Mouse (Mus musculus) hindbrain, embryonic 12.5 days (tissue): Measurements from ENCODE around the gene Eps15. TPM values are rescaled to one million over a fixed set of nuclear protein-coding genes. Genes with fewer than 3 reads are reported as not detected.
A peak's percentile ranks its signal among the peaks of the same experiment; 100 is the strongest.

Experiments
- ATAC-seq: fragments of 200-750 bp; cut with Nextera tagmentation; 2 replicates; pipeline ENCODE4 v1.8.0; 2017; ENCODE audit warnings: moderate TSS enrichment; ENCODE audit not compliant: low FRiP score
- H3K27ac ChIP-seq: fragments of 300-500 bp; sonication (generic); 2 replicates; pipeline ENCODE4 v1.5.1; 2016; ENCODE audit warnings: mild to moderate bottlenecking
- H3K27me3 ChIP-seq: fragments of 300-500 bp; sonication (generic); 2 replicates; pipeline ENCODE4 v1.6.1; 2016; ENCODE audit warnings: mild to moderate bottlenecking
- H3K36me3 ChIP-seq: fragments of 300-500 bp; sonication (generic); 2 replicates; pipeline ENCODE4 v1.6.1; 2016; ENCODE audit warnings: mild to moderate bottlenecking
- H3K4me1 ChIP-seq: fragments of 300-500 bp; sonication (generic); 2 replicates; pipeline ENCODE4 v1.6.1; 2016
- H3K4me2 ChIP-seq: fragments of 300-500 bp; sonication (generic); replicated peaks from 2 replicates; pipeline ENCODE4 v1.6.1; 2016; ENCODE audit warnings: mild to moderate bottlenecking
- H3K4me3 ChIP-seq: fragments of 300-500 bp; sonication (generic); 2 replicates; pipeline ENCODE4 v1.5.1; 2016; ENCODE audit warnings: mild to moderate bottlenecking
- H3K9ac ChIP-seq: fragments of 300-500 bp; sonication (generic); 2 replicates; pipeline ENCODE4 v1.6.1; 2016; ENCODE audit warnings: mild to moderate bottlenecking, moderate library complexity
- H3K9me3 ChIP-seq: fragments of 300-500 bp; sonication (generic); replicated peaks from 2 replicates; pipeline ENCODE4 v1.6.1; 2016; ENCODE audit warnings: mild to moderate bottlenecking
- WGBS: fragments of 180-500 bp; shearing (Covaris S2); methylation state at CpG from one replicate; pipeline ENCODE4 v1.1.7; 2016; 5-methylcytosine and 5-hydroxymethylcytosine counted together
- polyA plus RNA-seq: library from polyadenylated mRNA; unstranded; fragments of >200 nt; fragmentation: Nextera tagmentation; extraction: Ambion mirVana; gene quantifications from 2 replicates; pipeline ENCODE4 v1.2.1, GENCODE M21; 2016

Eps15 gene
- polyA plus RNA-seq, 1 experiment from 2014 or later = 69.2 TPM

DNA sequence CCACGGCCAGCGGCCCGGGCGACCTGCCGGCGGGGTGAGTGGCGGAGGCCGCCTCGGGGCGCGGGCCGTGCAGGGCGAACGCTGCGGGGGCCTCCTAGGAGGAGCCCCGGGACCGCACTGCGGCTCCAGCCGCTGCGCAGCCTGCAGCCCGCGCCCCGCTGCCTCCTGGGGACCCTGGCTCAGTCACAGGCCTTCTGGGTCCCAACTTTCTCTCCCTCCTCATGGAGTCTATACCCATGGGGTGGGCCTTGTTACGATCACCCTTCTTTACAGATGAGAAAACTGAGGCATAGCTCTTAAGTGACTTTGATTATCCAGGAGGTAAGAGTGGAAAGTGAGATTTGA, 127.1 kb downstream of the Eps15 start:
- 4% methylated on average over 20 of the region's 24 CpGs for WGBS
- peak; percentile 18; the same call in 1 of the 2 replicates for ATAC-seq
- Histone ChIP-seq H3K27ac (no peak overlapping the region), H3K9ac (peak overlapping the region; percentile 73), H3K4me3 (peak overlapping the region; percentile 73), H3K9me3 (no peaks in the 10 kb centered on the region), H3K4me1 (peaks cover 10% of the 10 kb centered on the region), H3K36me3 (no peaks in the 10 kb centered on the region), H3K27me3 (peaks cover 14% of the 10 kb centered on the region), H3K4me2 (peak overlapping the region; percentile 99)

GRCm38 (mm10) chr4:109407701-109408485, 127.8 kb downstream of the Eps15 start:
- H3K9ac ChIP-seq = no peak overlapping the region
- no peak overlapping the region for H3K27ac ChIP-seq
- peaks cover 14% of the 10 kb centered on the region for H3K27me3 ChIP-seq
- H3K36me3 ChIP-seq = no peaks in the 10 kb centered on the region
- no peaks in the 10 kb centered on the region for H3K9me3 ChIP-seq
- no peak for ATAC-seq
- no peak overlapping the region for H3K4me3 ChIP-seq
- H3K4me1 ChIP-seq = peaks cover 10% of the 10 kb centered on the region
- WGBS = 83% methylated on average over 9 of the region's 9 CpGs
- peak overlapping the region; percentile 8; the same call in 1 of the 2 replicates for H3K4me2 ChIP-seq

DNA sequence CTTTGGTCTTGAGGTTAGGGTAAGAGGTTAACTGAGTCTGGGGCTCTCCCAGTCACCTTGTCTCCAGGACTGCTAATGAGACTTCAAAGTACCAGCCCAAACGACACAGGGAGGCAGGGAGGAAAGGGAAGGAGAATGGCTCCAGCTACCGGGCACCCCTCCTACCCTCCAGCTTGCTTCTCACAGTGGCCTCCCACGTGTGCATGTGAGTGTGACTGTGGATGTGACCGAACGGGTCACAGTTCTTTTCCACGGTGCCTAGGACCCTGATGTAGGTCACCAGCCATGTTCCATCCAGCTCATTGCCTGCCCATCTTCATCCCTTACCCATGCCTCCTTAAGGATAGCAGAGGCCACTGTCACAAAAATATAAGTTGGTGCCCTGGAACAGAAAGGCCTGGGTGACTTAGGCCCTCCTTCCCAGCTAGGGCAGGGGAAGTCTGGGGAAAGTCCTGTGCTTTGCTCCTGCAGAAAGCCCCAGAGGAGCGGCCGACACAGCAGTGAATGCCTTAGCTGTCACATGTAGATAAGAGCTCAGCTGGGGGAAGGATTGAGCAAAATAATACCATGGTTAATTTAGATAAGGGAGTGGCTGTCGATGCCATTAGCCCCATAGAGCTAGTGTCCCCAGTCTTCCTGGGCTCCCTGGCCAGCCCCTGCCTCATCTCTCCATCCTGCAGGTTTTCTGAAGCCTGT, 130.8 kb downstream of the Eps15 start:
- Histone ChIP-seq H3K27me3 (peaks cover 14% of the 10 kb centered on the region), H3K4me1 (peaks cover 9% of the 10 kb centered on the region)
- ATAC-seq = no peak

DNA sequence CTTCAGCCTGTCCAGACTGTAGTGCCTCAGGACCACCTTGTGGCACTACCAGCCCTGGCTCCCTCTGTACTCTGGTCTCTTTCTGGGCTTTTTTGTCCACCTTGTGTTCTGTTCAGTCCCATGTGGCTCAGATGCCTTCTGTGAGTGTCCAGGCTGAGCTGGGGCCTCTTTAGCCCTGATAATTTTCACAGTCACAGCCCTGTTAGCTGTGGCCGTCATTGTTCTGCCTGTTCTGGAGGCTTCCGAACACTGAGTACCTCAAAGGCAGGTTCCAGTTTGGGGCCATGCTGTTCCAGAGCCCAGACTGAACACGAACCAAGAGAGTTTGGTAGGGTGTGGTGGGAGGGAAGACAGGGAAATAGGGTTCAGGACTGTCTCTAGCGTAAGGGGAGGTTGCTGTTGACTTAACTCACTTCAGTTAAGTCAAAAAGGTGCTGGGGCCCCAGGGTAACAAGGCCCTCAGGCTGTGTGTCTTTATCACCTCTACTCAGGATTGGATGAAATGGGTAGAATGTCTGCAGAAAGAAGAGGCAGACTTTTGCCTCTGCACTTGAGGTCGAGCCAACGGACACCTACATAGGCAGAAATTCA, 131.4 kb downstream of the Eps15 start:
- WGBS = 90% methylated on average over 6 of the region's 6 CpGs
- H3K27ac ChIP-seq = no peak overlapping the region
- H3K9me3 ChIP-seq = no peaks in the 10 kb centered on the region
- peaks cover 14% of the 10 kb centered on the region for H3K27me3 ChIP-seq
- H3K4me1 ChIP-seq = 0 out of 2 replicates have a peak, but pooled peaks cover 3% of the 10 kb centered on the region
- H3K36me3 ChIP-seq = no peaks in the 10 kb centered on the region
- H3K9ac ChIP-seq = no peak overlapping the region
- H3K4me3 ChIP-seq = no peak overlapping the region
- ATAC-seq = no peak
- no peak overlapping the region for H3K4me2 ChIP-seq

More for the DNA sequence above, 130.8 kb downstream of the Eps15 start:
- H3K36me3 ChIP-seq = no peaks in the 10 kb centered on the region
- H3K4me2 ChIP-seq = no peak overlapping the region
- WGBS = 74% methylated on average over 9 of the region's 9 CpGs
- H3K4me3 ChIP-seq = no peak overlapping the region
- no peak overlapping the region for H3K27ac ChIP-seq
- no peak overlapping the region for H3K9ac ChIP-seq
- H3K9me3 ChIP-seq = no peaks in the 10 kb centered on the region

GRCm38 (mm10) chr4:109412233-109412632, 132.2 kb downstream of the Eps15 start:
- H3K4me1 ChIP-seq = 0 out of 2 replicates have a peak, but pooled peaks cover 3% of the 10 kb centered on the region
- H3K9ac ChIP-seq = no peak overlapping the region
- H3K9me3 ChIP-seq = no peaks in the 10 kb centered on the region
- H3K27me3 ChIP-seq = peaks cover 14% of the 10 kb centered on the region
- no peaks in the 10 kb centered on the region for H3K36me3 ChIP-seq
- no peak overlapping the region for H3K27ac ChIP-seq
- no peak for ATAC-seq
- no peak overlapping the region for H3K4me2 ChIP-seq
- no peak overlapping the region for H3K4me3 ChIP-seq
- 93% methylated on average over 5 of the region's 5 CpGs for WGBS

- Histone ChIP-seq H3K9me3 (no peaks in the 10 kb centered on the region), H3K4me3 (no peak overlapping the region), H3K4me1 (0 out of 2 replicates have a peak, but pooled peaks cover 4% of the 10 kb centered on the region), H3K4me2 (no peak overlapping the region), H3K9ac (no peak overlapping the region), H3K36me3 (no peaks in the 10 kb centered on the region), H3K27ac (no peak overlapping the region), H3K27me3 (no peaks in the 10 kb centered on the region)
- WGBS = 90% methylated on average over 1 of the region's 1 CpGs
- no peak for ATAC-seq
Observed at GRCm38 (mm10) chr4:109417998-109418397, 137.9 kb downstream of the Eps15 start.

GRCm38 (mm10) chr4:109419017-109419416, 138.9 kb downstream of the Eps15 start:
- no peak overlapping the region for H3K9ac ChIP-seq

GRCm38 (mm10) chr4:109419563-109419962, 139.5 kb downstream of the Eps15 start:
- Histone ChIP-seq H3K9ac (no peak overlapping the region), H3K27ac (no peak overlapping the region), H3K4me2 (no peak overlapping the region), H3K27me3 (no peaks in the 10 kb centered on the region), H3K4me3 (no peak overlapping the region), H3K36me3 (no peaks in the 10 kb centered on the region), H3K9me3 (no peaks in the 10 kb centered on the region), H3K4me1 (0 out of 2 replicates have a peak, but pooled peaks cover 4% of the 10 kb centered on the region)
- WGBS = 89% methylated on average over 4 of the region's 4 CpGs
- ATAC-seq = no peak

More at GRCm38 (mm10) chr4:109419017-109419416, 138.9 kb downstream of the Eps15 start:
- H3K27ac ChIP-seq = no peak overlapping the region
- H3K4me2 ChIP-seq = no peak overlapping the region
- H3K9me3 ChIP-seq = no peaks in the 10 kb centered on the region
- H3K27me3 ChIP-seq = no peaks in the 10 kb centered on the region
- H3K4me1 ChIP-seq = 0 out of 2 replicates have a peak, but pooled peaks cover 4% of the 10 kb centered on the region
- no peak overlapping the region for H3K4me3 ChIP-seq
- no peak for ATAC-seq
- H3K36me3 ChIP-seq = no peaks in the 10 kb centered on the region
- 25% methylated on average over 3 of the region's 3 CpGs for WGBS

GRCm38 (mm10) chr4:109420138-109420795, 140.2 kb downstream of the Eps15 start:
- ATAC-seq = 0 out of 2 replicates have a peak, but pooled peaks have one; percentile 43
- 0 out of 2 replicates have a peak, but pooled peaks cover 4% of the 10 kb centered on the region for H3K4me1 ChIP-seq
- H3K27me3 ChIP-seq = no peaks in the 10 kb centered on the region
- no peak overlapping the region for H3K4me2 ChIP-seq
- no peak overlapping the region for H3K27ac ChIP-seq
- no peak overlapping the region for H3K9ac ChIP-seq
- WGBS = 76% methylated on average over 8 of the region's 8 CpGs
- H3K9me3 ChIP-seq = no peaks in the 10 kb centered on the region
- H3K4me3 ChIP-seq = no peak overlapping the region
- no peaks in the 10 kb centered on the region for H3K36me3 ChIP-seq

GRCm38 (mm10) chr4:109421608-109422007, 141.5 kb downstream of the Eps15 start:
- Histone ChIP-seq H3K9ac (no peak overlapping the region), H3K4me2 (no peak overlapping the region), H3K4me1 (0 out of 2 replicates have a peak, but pooled peaks cover 4% of the 10 kb centered on the region), H3K36me3 (no peaks in the 10 kb centered on the region), H3K27ac (no peak overlapping the region), H3K27me3 (no peaks in the 10 kb centered on the region), H3K4me3 (no peak overlapping the region), H3K9me3 (no peaks in the 10 kb centered on the region)
- 84% methylated on average over 7 of the region's 7 CpGs for WGBS
- no peak for ATAC-seq

GRCm38 (mm10) chr4:109422436-109422835, 142.4 kb downstream of the Eps15 start:
- Histone ChIP-seq H3K4me3 (no peak overlapping the region), H3K9ac (no peak overlapping the region), H3K27ac (no peak overlapping the region), H3K4me1 (0 out of 2 replicates have a peak, but pooled peaks cover 4% of the 10 kb centered on the region), H3K36me3 (no peaks in the 10 kb centered on the region), H3K4me2 (no peak overlapping the region), H3K27me3 (no peaks in the 10 kb centered on the region), H3K9me3 (no peaks in the 10 kb centered on the region)
- no peak for ATAC-seq
- WGBS = 74% methylated on average over 6 of the region's 6 CpGs

- no peaks in the 10 kb centered on the region for H3K9me3 ChIP-seq
- H3K27me3 ChIP-seq = no peaks in the 10 kb centered on the region
- ATAC-seq = no peak
- H3K4me2 ChIP-seq = no peak overlapping the region
- 74% methylated on average over 2 of the region's 2 CpGs for WGBS
- H3K27ac ChIP-seq = no peak overlapping the region
- no peaks in the 10 kb centered on the region for H3K36me3 ChIP-seq
- no peak overlapping the region for H3K4me3 ChIP-seq
- 0 out of 2 replicates have a peak, but pooled peaks cover 4% of the 10 kb centered on the region for H3K4me1 ChIP-seq
- H3K9ac ChIP-seq = no peak overlapping the region
Observed at GRCm38 (mm10) chr4:109423438-109423837, 143.4 kb downstream of the Eps15 start.
